Mouse (Mus musculus) hindbrain, embryonic 16.5 days (tissue): ENCODE measurements around the gene Rhox3g. TPM values are rescaled to one million over a fixed set of nuclear protein-coding genes. Genes with fewer than 3 reads are reported as not detected.
"Not testable (repeated sequence)": the region's sequence is repeated elsewhere in the genome, so short reads cannot be mapped to it uniquely, and the experiment has no call there.

ENCODE experiments used
- ATAC-seq: fragments of 200-750 bp; cut with Nextera tagmentation; 2 replicates; pipeline ENCODE4 v1.8.0; 2017; ENCODE audit warnings: moderate TSS enrichment, moderate library complexity
- H3K27ac ChIP-seq: fragments of 300-500 bp; sonication (generic); 2 replicates; pipeline ENCODE4 v1.5.1; 2014; ENCODE audit warnings: low read depth, mild to moderate bottlenecking, control low read depth, low read length, moderate library complexity
- H3K27me3 ChIP-seq: fragments of 300-500 bp; sonication (generic); replicated peaks from 2 replicates; pipeline ENCODE4 v1.6.1; 2014; ENCODE audit warnings: low read length; ENCODE audit not compliant: control insufficient read depth, insufficient read depth
- H3K36me3 ChIP-seq: fragments of 300-500 bp; sonication (generic); 2 replicates; pipeline ENCODE4 v1.6.1; 2014; ENCODE audit warnings: mild to moderate bottlenecking, low read length, moderate library complexity, mixed read lengths; ENCODE audit not compliant: control insufficient read depth, insufficient read depth
- H3K4me1 ChIP-seq: fragments of 300-500 bp; sonication (generic); 2 replicates; pipeline ENCODE4 v1.6.1; 2014; ENCODE audit warnings: low read depth, low read length; ENCODE audit not compliant: control insufficient read depth, insufficient read depth
- H3K4me2 ChIP-seq: fragments of 300-500 bp; sonication (generic); 2 replicates; pipeline ENCODE4 v1.6.1; 2014; ENCODE audit warnings: mild to moderate bottlenecking, low read length, control low read depth, moderate library complexity
- H3K4me3 ChIP-seq: fragments of 300-500 bp; sonication (generic); 2 replicates; pipeline ENCODE4 v1.5.1; 2014; ENCODE audit warnings: mild to moderate bottlenecking, low read length, control low read depth, moderate library complexity
- H3K9ac ChIP-seq: fragments of 300-500 bp; sonication (generic); 2 replicates; pipeline ENCODE4 v1.6.1; 2014; ENCODE audit warnings: low read depth, mild to moderate bottlenecking, control low read depth, low read length, moderate library complexity
- H3K9me3 ChIP-seq: fragments of 300-500 bp; sonication (generic); 2 replicates; pipeline ENCODE4 v1.6.1; 2014; ENCODE audit warnings: mild to moderate bottlenecking, low read length, moderate library complexity; ENCODE audit not compliant: control insufficient read depth
- WGBS: fragments of 180-500 bp; shearing (Covaris S2); extraction: QIAGEN DNeasy Blood & Tissue Kit; methylation state at CpG from one replicate; pipeline ENCODE4 v1.1.7; 2014; 5-methylcytosine and 5-hydroxymethylcytosine counted together
- polyA plus RNA-seq: library from polyadenylated mRNA; unstranded; fragments of >200 nt; fragmentation: Nextera tagmentation; extraction: Ambion mirVana; gene quantifications from 2 replicates; pipeline ENCODE4 v1.2.1, GENCODE M21; 2015

Gene Rhox3g
- not detected in 2 replicates for polyA plus RNA-seq

GRCm38 (mm10) chrX:37628512-37628911 lies at the start of gene Rhox3g:
Gene Rhox3g (minus strand): TSS chrX:37628612.
- not testable (repeated sequence) for H3K9me3 ChIP-seq, H3K4me3 ChIP-seq, ATAC-seq, H3K27ac ChIP-seq, H3K4me1 ChIP-seq, H3K36me3 ChIP-seq, H3K4me2 ChIP-seq, H3K27me3 ChIP-seq, H3K9ac ChIP-seq
- WGBS: 92% methylated on average over 2 of the region's 2 CpGs

GRCm38 (mm10) chrX:37673177-37673576 lies 44.8 kb upstream of the Rhox3g start, which contains the start of gene Rhox2h:
Gene Rhox2h (minus strand): TSS chrX:37673277.
- H3K27me3 ChIP-seq, H3K9me3 ChIP-seq, H3K4me3 ChIP-seq, H3K36me3 ChIP-seq, H3K27ac ChIP-seq, H3K4me2 ChIP-seq, H3K4me1 ChIP-seq, H3K9ac ChIP-seq, ATAC-seq: not testable (repeated sequence)
- WGBS: 89% methylated on average over 8 of the region's 8 CpGs

- not testable (repeated sequence) for H3K27ac ChIP-seq, H3K4me2 ChIP-seq, H3K9ac ChIP-seq, H3K9me3 ChIP-seq, H3K36me3 ChIP-seq, H3K27me3 ChIP-seq, H3K4me1 ChIP-seq, ATAC-seq, H3K4me3 ChIP-seq
- 80% methylated on average over 1 of the region's 3 CpGs for WGBS
Observed at GRCm38 (mm10) chrX:37668664-37669063, 40.3 kb upstream of the Rhox3g start, which contains the start of gene Rhox3h. Gene Rhox3h (minus strand): TSS chrX:37668764.

- not testable (repeated sequence) for H3K4me1 ChIP-seq, H3K27ac ChIP-seq, H3K9ac ChIP-seq, H3K4me3 ChIP-seq, ATAC-seq, H3K36me3 ChIP-seq, H3K4me2 ChIP-seq, H3K9me3 ChIP-seq, H3K27me3 ChIP-seq
- WGBS: 91% methylated on average over 16 of the region's 20 CpGs
Observed at GRCm38 (mm10) chrX:37651227-37651626, 22.8 kb upstream of the Rhox3g start, which contains the start of gene Rhox4g. Gene Rhox4g (minus strand): TSS chrX:37651327.

GRCm38 (mm10) chrX:37643370-37643769 lies 15.0 kb upstream of the Rhox3g start, which contains the start of gene Rhox2g:
Gene Rhox2g (minus strand): TSS chrX:37643470.
- H3K9me3 ChIP-seq, H3K4me3 ChIP-seq, H3K9ac ChIP-seq, H3K4me2 ChIP-seq, H3K36me3 ChIP-seq, ATAC-seq, H3K4me1 ChIP-seq, H3K27ac ChIP-seq, H3K27me3 ChIP-seq: not testable (repeated sequence)
- WGBS: 95% methylated on average over 6 of the region's 6 CpGs

GRCm38 (mm10) chrX:37607604-37608003 lies 20.8 kb downstream of the Rhox3g start, which contains the start of gene Rhox4f:
Gene Rhox4f (minus strand): TSS chrX:37607704.
- not testable (repeated sequence) for H3K4me3 ChIP-seq, H3K4me2 ChIP-seq, H3K4me1 ChIP-seq, H3K36me3 ChIP-seq, H3K9me3 ChIP-seq, H3K27me3 ChIP-seq, H3K27ac ChIP-seq, H3K9ac ChIP-seq, ATAC-seq
- WGBS: 93% methylated on average over 10 of the region's 19 CpGs

GRCm38 (mm10) chrX:37580692-37581091 lies 47.7 kb downstream of the Rhox3g start, which contains the start of gene Rhox3f:
Gene Rhox3f (plus strand): TSS chrX:37580992.
- not testable (repeated sequence) for H3K4me3 ChIP-seq, H3K4me1 ChIP-seq, H3K27ac ChIP-seq, ATAC-seq, H3K27me3 ChIP-seq, H3K9me3 ChIP-seq, H3K36me3 ChIP-seq, H3K4me2 ChIP-seq, H3K9ac ChIP-seq

Other genes starting within 250 kb of the Rhox3g start
- not detected in 2 replicates for gene Rhox3a2, start 248.6 kb downstream of the Rhox3g start, polyA plus RNA-seq
- gene Rhox4a2, start 237.8 kb downstream of the Rhox3g start, polyA plus RNA-seq: not detected in 2 replicates
- not detected in 2 replicates for gene Rhox2b, start 216.5 kb downstream of the Rhox3g start, polyA plus RNA-seq
- not detected in 2 replicates for gene Rhox4b, start 196.1 kb downstream of the Rhox3g start, polyA plus RNA-seq
- not detected in 2 replicates for gene Rhox2c, start 174.9 kb downstream of the Rhox3g start, polyA plus RNA-seq
- not detected in 2 replicates for gene Rhox3c, start 170.0 kb downstream of the Rhox3g start, polyA plus RNA-seq
- gene Rhox4c, start 148.3 kb downstream of the Rhox3g start, polyA plus RNA-seq: not detected in 2 replicates
- gene Rhox2d, start 135.2 kb downstream of the Rhox3g start, polyA plus RNA-seq: not detected in 2 replicates
- gene Rhox4d, start 114.3 kb downstream of the Rhox3g start, polyA plus RNA-seq: not detected in 2 replicates
- not detected in 2 replicates for gene Rhox2e, start 98.2 kb downstream of the Rhox3g start, polyA plus RNA-seq
- gene Rhox3e, start 86.6 kb downstream of the Rhox3g start, polyA plus RNA-seq: not detected in 2 replicates
- not detected in 2 replicates for gene Rhox4e, start 71.2 kb downstream of the Rhox3g start, polyA plus RNA-seq
- gene Rhox2f, start 57.2 kb downstream of the Rhox3g start, polyA plus RNA-seq: not detected in 2 replicates
- gene Rhox3f, start 47.6 kb downstream of the Rhox3g start, polyA plus RNA-seq: not detected in 2 replicates
- not detected in 2 replicates for gene Rhox4f, start 20.9 kb downstream of the Rhox3g start, polyA plus RNA-seq
- not detected in 2 replicates for gene Rhox2g, start 14.9 kb upstream of the Rhox3g start, polyA plus RNA-seq
- not detected in 2 replicates for gene Rhox4g, start 22.7 kb upstream of the Rhox3g start, polyA plus RNA-seq
- not detected in 2 replicates for gene Rhox3h, start 40.2 kb upstream of the Rhox3g start, polyA plus RNA-seq
- not detected in 2 replicates for gene Rhox2h, start 44.7 kb upstream of the Rhox3g start, polyA plus RNA-seq
- 0.70 TPM in 1 of 2 replicates, not detected in the other for gene Rhox5, start 176.2 kb upstream of the Rhox3g start, polyA plus RNA-seq
- not detected in 2 replicates for gene Rhox6, start 198.3 kb upstream of the Rhox3g start, polyA plus RNA-seq
- gene Rhox7a, start 203.1 kb upstream of the Rhox3g start, polyA plus RNA-seq: not detected in 2 replicates